Mouse (Mus musculus) frontal cortex, postnatal 25 days (tissue): ENCODE measurements around the gene Spen.
"Not testable (repeated sequence)": the region's sequence is repeated elsewhere in the genome, so short reads cannot be mapped to it uniquely, and the experiment has no call there.

Experiments used
- DNase-seq, 2 experiments: peaks; one replicate each; pipeline ENCODE4 v3.0.0; 2022; ENCODE audit warnings: low spot score in 2 of 2

The Spen gene

GRCm38 (mm10) chr4:141538408-141539212 lies at the start of gene Spen:
TSS of gene Spen (minus strand) at chr4:141538597.
- peak; percentile 78 to 80 for DNase-seq

GRCm38 (mm10) chr4:141583919-141584318 lies 45.5 kb upstream of the Spen start:
- DNase-seq, result no peak

GRCm38 (mm10) chr4:141581051-141581450 lies 42.7 kb upstream of the Spen start:
- no peak for DNase-seq

- no peak for DNase-seq
Observed at GRCm38 (mm10) chr4:141578833-141579232, 40.4 kb upstream of the Spen start.

- DNase-seq, result no peak
Observed at GRCm38 (mm10) chr4:141576877-141577276, 38.5 kb upstream of the Spen start.

- no peak for DNase-seq
Observed at GRCm38 (mm10) chr4:141576404-141576803, 38.0 kb upstream of the Spen start.

GRCm38 (mm10) chr4:141574789-141575702 lies 36.6 kb upstream of the Spen start:
- DNase-seq, result peak; percentile 67 to 78

GRCm38 (mm10) chr4:141573359-141573966 lies 35.1 kb upstream of the Spen start:
- DNase-seq, result no peak

GRCm38 (mm10) chr4:141572668-141573358 lies 34.4 kb upstream of the Spen start:
- DNase-seq, result no peak

GRCm38 (mm10) chr4:141571934-141572333 lies 33.5 kb upstream of the Spen start:
- no peak for DNase-seq

GRCm38 (mm10) chr4:141571337-141571739 lies 32.9 kb upstream of the Spen start:
- no peak for DNase-seq

GRCm38 (mm10) chr4:141570821-141571220 lies 32.4 kb upstream of the Spen start:
- DNase-seq, result no peak

- DNase-seq, result no peak
Observed at GRCm38 (mm10) chr4:141570004-141570403, 31.6 kb upstream of the Spen start.

- DNase-seq, result no peak
Observed at GRCm38 (mm10) chr4:141568966-141569365, 30.6 kb upstream of the Spen start.

- DNase-seq, result not testable (repeated sequence)
Observed at GRCm38 (mm10) chr4:141567174-141567573, 28.8 kb upstream of the Spen start.

GRCm38 (mm10) chr4:141566187-141566586 lies 27.8 kb upstream of the Spen start:
- DNase-seq, result no peak

- DNase-seq, result no peak
Observed at GRCm38 (mm10) chr4:141565325-141565724, 26.9 kb upstream of the Spen start.

GRCm38 (mm10) chr4:141564660-141565059 lies 26.3 kb upstream of the Spen start:
- no peak for DNase-seq

- DNase-seq, result no peak
Observed at GRCm38 (mm10) chr4:141564209-141564608, 25.8 kb upstream of the Spen start.

- no peak for DNase-seq
Observed at GRCm38 (mm10) chr4:141562281-141562680, 23.9 kb upstream of the Spen start.

GRCm38 (mm10) chr4:141561331-141561919 lies 23.0 kb upstream of the Spen start:
- DNase-seq, result not testable (repeated sequence)
